Mouse (Mus musculus): ENCODE results near the gene Smarca4.
A peak's percentile ranks its signal among the peaks of the same experiment; 100 is the strongest.
"Not testable (repeated sequence)": the region's sequence is repeated elsewhere in the genome, so short reads cannot be mapped to it uniquely, and the experiment has no call there.

Gene Smarca4

GRCm38 (mm10) chr9:21652263-21652662 is 36.3 kb downstream of the Smarca4 start:
- DNase-seq (ENCODE audit: low read depth in 2 of 2, low spot score in 2 of 2) = peak; percentile 2 to 6

GRCm38 (mm10) chr9:21653253-21653652 is 37.3 kb downstream of the Smarca4 start:
- no peak for DNase-seq (ENCODE audit: low read depth in 2 of 2, low spot score in 2 of 2)

GRCm38 (mm10) chr9:21662034-21662433 is 46.1 kb downstream of the Smarca4 start:
- no peak for DNase-seq (ENCODE audit: low read depth in 2 of 2, low spot score in 2 of 2)

GRCm38 (mm10) chr9:21668946-21669345 is 53.0 kb downstream of the Smarca4 start:
- DNase-seq (ENCODE audit: low read depth in 2 of 2, low spot score in 2 of 2) = no peak

GRCm38 (mm10) chr9:21670354-21670753 is 54.4 kb downstream of the Smarca4 start:
- no peak for DNase-seq (ENCODE audit: low read depth in 2 of 2, low spot score in 2 of 2)

- no peak for DNase-seq (ENCODE audit: low read depth in 2 of 2, low spot score in 2 of 2)
These were observed 55.8 kb downstream of the Smarca4 start for GRCm38 (mm10) chr9:21671753-21672152.

- DNase-seq (ENCODE audit: low read depth in 2 of 2, low spot score in 2 of 2) = no peak
These were observed 61.7 kb downstream of the Smarca4 start for GRCm38 (mm10) chr9:21677706-21678105.

GRCm38 (mm10) chr9:21680448-21680847 is 64.5 kb downstream of the Smarca4 start:
- DNase-seq (ENCODE audit: low read depth in 2 of 2, low spot score in 2 of 2) = no peak

- no peak for DNase-seq (ENCODE audit: low read depth in 2 of 2, low spot score in 2 of 2)
These were observed 66.9 kb downstream of the Smarca4 start for GRCm38 (mm10) chr9:21682827-21683226.

- no peak for DNase-seq (ENCODE audit: low read depth in 2 of 2, low spot score in 2 of 2)
These were observed 67.9 kb downstream of the Smarca4 start for GRCm38 (mm10) chr9:21683897-21684296.

- no peak for DNase-seq (ENCODE audit: low read depth in 2 of 2, low spot score in 2 of 2)
These were observed 72.6 kb downstream of the Smarca4 start for GRCm38 (mm10) chr9:21688554-21688953.

GRCm38 (mm10) chr9:21690031-21690430 is 74.1 kb downstream of the Smarca4 start:
- DNase-seq (ENCODE audit: low read depth in 2 of 2, low spot score in 2 of 2) = no peak

GRCm38 (mm10) chr9:21691862-21692261 is 75.9 kb downstream of the Smarca4 start:
- DNase-seq (ENCODE audit: low read depth in 2 of 2, low spot score in 2 of 2) = no peak

GRCm38 (mm10) chr9:21692491-21692890 is 76.5 kb downstream of the Smarca4 start:
- no peak for DNase-seq (ENCODE audit: low read depth in 2 of 2, low spot score in 2 of 2)

- no peak for DNase-seq (ENCODE audit: low read depth in 2 of 2, low spot score in 2 of 2)
These were observed 78.1 kb downstream of the Smarca4 start for GRCm38 (mm10) chr9:21694071-21694470.

- no peak for DNase-seq (ENCODE audit: low read depth in 2 of 2, low spot score in 2 of 2)
These were observed 79.3 kb downstream of the Smarca4 start for GRCm38 (mm10) chr9:21695229-21695792.

GRCm38 (mm10) chr9:21697121-21697520 is 81.2 kb downstream of the Smarca4 start:
- no peak for DNase-seq (ENCODE audit: low read depth in 2 of 2, low spot score in 2 of 2)

GRCm38 (mm10) chr9:21699280-21699679 is 83.3 kb downstream of the Smarca4 start:
- not testable (repeated sequence) for DNase-seq (ENCODE audit: low read depth in 2 of 2, low spot score in 2 of 2)

- no peak for DNase-seq (ENCODE audit: low read depth in 2 of 2, low spot score in 2 of 2)
These were observed 85.1 kb downstream of the Smarca4 start for GRCm38 (mm10) chr9:21701091-21701490.

- DNase-seq (ENCODE audit: low read depth in 2 of 2, low spot score in 2 of 2) = no peak
These were observed 87.5 kb downstream of the Smarca4 start for GRCm38 (mm10) chr9:21703494-21703893.

- DNase-seq (ENCODE audit: low read depth in 2 of 2, low spot score in 2 of 2) = no peak
These were observed 90.1 kb downstream of the Smarca4 start for GRCm38 (mm10) chr9:21706085-21706484.

- DNase-seq (ENCODE audit: low read depth in 2 of 2, low spot score in 2 of 2) = no peak
These were observed 90.8 kb downstream of the Smarca4 start for GRCm38 (mm10) chr9:21706586-21707265.

- DNase-seq (ENCODE audit: low read depth in 2 of 2, low spot score in 2 of 2) = no peak
These were observed 93.4 kb downstream of the Smarca4 start for GRCm38 (mm10) chr9:21709340-21709739.

Data from CD8-positive naive resting alpha-beta T cell, adult 2 months (primary cell).